Mouse (Mus musculus): ENCODE results near the gene Keap1.
"Not testable (repeated sequence)": the region's sequence is repeated elsewhere in the genome, so short reads cannot be mapped to it uniquely, and the experiment has no call there.

The Keap1 gene

DNA sequence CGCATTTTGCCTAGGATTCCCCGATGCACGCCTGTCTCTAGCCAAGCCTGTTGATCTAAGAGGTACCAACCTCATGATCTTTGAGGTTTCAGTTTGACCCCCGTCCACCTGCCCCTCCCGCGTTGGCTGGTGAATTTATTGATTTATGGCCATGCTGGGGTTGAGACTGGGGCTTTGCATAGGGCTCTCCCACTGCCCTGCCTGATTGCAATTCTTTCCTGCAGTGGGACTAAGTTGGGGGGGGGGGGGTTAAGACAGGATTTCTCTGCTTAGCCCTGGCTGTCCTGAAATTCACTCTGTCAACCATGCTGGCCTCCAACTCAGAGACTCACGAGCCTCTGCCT lies 13.8 kb downstream of the Keap1 start:
- no peak for DNase-seq

- DNase-seq = peak; percentile 65
These were observed 14.4 kb downstream of the Keap1 start for GRCm38 (mm10) chr9:21224576-21225414.

DNA sequence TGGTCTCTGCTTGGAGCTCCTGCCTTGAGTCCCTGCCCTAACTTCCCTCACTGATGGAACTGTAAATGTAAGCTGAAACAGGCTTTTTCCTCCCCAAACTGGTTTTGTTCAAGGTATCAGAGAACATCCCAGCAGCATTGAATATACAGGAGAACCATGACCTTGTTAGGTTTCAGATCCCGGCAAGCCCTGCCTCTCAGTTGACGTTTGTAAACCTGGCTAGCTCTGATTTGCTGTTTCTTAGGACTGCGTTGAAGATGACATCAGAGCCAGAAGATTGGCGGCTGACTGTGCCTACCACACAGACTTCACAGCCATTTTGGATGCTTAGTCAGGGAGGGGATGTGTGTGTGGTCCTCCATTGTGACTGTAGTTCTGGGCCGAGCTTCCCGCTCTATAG lies 15.3 kb downstream of the Keap1 start:
- no peak for DNase-seq

- DNase-seq = not testable (repeated sequence)
These were observed 15.7 kb downstream of the Keap1 start for GRCm38 (mm10) chr9:21223490-21223889.

DNA sequence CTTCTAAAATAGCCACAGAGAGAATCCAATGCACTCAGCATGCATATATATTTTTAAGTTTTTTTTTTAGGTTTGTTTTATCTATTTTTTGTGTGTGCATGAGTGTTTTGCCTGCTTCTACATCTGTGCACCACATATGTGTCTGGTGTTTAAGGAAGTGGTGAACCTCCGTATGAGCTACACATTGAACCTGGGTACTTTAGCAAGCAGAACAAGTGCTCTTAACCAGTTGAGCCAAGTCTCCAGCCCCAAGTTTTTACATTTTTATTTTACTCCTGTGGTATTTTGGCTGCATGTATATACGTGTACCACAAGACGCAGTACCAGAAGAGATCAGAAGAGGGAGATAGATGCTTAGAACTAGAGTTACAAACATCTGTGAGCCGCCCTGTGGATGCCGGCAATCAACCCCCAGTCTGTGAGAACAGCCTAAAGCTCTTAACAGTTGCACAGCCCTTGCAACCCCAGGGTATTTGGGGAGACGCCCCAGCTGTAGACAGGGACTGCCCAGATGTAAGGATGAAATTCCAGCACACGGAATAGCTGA lies 17.7 kb downstream of the Keap1 start:
- DNase-seq = peak; percentile 85

- peak; percentile 92 for DNase-seq
These were observed 18.4 kb downstream of the Keap1 start for GRCm38 (mm10) chr9:21220490-21221382.

GRCm38 (mm10) chr9:21219820-21220219 lies 19.3 kb downstream of the Keap1 start:
- DNase-seq = no peak

GRCm38 (mm10) chr9:21216050-21216841 lies 22.9 kb downstream of the Keap1 start:
- no peak for DNase-seq

- peak; percentile 74 for DNase-seq
These were observed 25.5 kb downstream of the Keap1 start for GRCm38 (mm10) chr9:21213617-21214190.

- DNase-seq = no peak
These were observed 27.5 kb downstream of the Keap1 start for GRCm38 (mm10) chr9:21211624-21212023.

- peak; percentile 30 for DNase-seq
These were observed 28.3 kb downstream of the Keap1 start for GRCm38 (mm10) chr9:21210821-21211220.

- no peak for DNase-seq
These were observed 30.5 kb downstream of the Keap1 start for GRCm38 (mm10) chr9:21208626-21209025.

GRCm38 (mm10) chr9:21206848-21207247 lies 32.3 kb downstream of the Keap1 start:
- no peak for DNase-seq

GRCm38 (mm10) chr9:21204528-21205272 lies 34.5 kb downstream of the Keap1 start:
- peak; percentile 71 for DNase-seq

DNA sequence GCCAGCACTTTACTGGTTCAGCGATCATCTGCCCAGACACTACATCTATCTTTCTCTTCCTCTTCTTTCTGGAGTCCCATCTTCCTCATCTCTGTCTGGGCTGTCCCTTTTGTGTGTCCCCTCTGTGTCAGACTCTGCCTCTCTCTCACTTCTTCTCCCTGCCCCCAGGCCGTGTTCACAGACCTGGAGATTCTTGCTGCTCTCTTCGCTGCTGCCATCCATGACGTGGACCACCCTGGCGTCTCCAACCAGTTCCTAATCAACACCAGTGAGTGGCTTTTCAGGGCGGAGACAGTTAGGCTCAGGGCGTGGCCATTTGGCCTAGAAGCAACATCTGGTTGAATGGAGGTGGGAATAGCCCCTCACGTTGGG lies 35.0 kb downstream of the Keap1 start:
- DNase-seq = no peak

DNA sequence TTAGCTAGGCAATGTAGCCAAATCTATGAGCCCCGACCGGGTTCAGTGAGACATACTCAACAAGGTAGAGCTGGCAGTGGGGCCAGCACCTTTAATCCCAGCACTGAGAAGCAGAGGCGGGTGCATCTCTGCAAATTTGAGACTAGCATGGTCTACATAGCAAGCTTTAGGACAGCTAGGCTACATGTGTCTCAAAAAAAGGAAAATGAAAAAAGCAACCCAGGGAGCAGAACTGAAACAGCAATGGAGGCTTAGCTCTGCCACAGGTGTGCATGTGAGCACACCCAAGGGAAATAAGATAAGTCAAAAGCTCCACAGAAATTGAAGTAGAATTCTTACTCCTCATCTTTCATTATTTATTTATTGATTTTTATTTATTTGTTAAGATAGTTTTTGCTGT lies 40.2 kb downstream of the Keap1 start:
- no peak for DNase-seq

DNA sequence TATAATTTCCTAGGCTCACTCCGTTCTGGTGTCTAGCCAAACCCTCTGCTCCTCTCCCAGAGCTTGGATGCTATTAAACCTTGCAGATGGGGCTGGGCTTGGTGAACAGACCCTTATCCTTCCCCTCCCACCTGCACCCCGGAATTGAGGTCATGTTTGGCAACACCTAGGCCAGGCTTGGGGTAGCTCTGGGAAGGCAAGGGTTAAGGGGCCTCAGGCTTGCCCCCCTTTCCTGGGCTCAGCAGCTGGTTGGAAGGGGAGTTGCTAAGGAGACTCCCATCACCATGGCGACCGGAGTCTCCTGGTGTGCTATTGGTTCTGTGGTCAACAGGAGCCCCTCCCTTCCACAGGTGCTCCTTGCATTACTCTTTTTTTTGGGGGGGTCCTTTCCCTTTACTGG lies 41.2 kb downstream of the Keap1 start:
- DNase-seq = peak; percentile 82

GRCm38 (mm10) chr9:21196521-21197433 lies 42.4 kb downstream of the Keap1 start:
- peak; percentile 32 for DNase-seq

DNA sequence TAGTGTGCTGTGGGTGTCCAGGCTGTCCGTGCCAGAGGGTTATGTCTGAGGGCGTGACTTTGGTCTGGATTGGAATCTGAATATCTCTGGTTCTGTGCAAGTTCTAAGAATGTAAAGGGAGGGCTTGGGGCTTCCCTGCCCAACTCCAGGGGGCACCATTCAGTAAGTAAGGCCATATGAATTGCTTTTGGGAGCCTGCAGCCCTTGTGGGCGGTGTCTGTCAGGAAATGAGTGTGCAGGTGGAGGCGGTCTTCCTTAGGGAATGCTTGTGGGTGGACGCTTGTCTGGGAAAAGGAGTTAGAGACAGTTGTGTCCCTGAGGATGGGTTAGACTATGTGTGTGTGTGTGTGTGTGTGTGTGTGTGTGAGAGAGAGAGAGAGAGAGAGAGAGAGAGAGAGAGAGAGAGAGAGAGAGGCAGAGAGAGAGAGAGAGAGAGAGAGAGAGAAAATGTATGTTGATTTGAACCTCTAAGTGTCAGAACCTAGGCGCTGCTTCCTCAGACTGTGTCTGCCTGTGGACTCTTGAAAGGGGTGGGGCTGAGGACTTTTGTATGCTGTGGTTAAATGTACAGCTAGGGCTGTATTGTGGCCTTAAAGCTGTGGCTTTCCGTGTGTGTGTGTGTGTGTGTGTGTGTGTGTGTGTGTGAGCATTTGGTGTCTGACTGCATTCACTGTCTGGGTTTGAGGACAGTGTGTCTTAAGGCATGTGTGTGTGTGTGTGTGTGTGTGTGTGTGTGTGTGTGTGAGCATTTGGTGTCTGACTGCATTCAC lies 43.2 kb downstream of the Keap1 start:
- DNase-seq = not testable (repeated sequence)
